Mouse (Mus musculus) C2C12 (cell line): ENCODE measurements around the gene St3gal3. TPM values are rescaled to one million over a fixed set of nuclear protein-coding genes. Genes with fewer than 3 reads are reported as not detected.

ENCODE experiments used
- H3K27me3 ChIP-seq: one replicate; pipeline ENCODE4 v1.6.1; 2011; ENCODE audit not compliant: control insufficient read depth, insufficient read depth, insufficient read length
- H3K36me3 ChIP-seq: one replicate; pipeline ENCODE4 v1.6.1; 2011; ENCODE audit not compliant: control insufficient read depth, insufficient read depth
- H3K4me3 ChIP-seq: one replicate; pipeline ENCODE4 v1.5.1; 2011; ENCODE audit warnings: mild to moderate bottlenecking, control low read depth; ENCODE audit not compliant: poor library complexity, insufficient read depth, severe bottlenecking
- H3K79me2 ChIP-seq: one replicate; pipeline ENCODE4 v1.6.1; 2011; ENCODE audit not compliant: control insufficient read depth, insufficient read depth
- H3K79me3 ChIP-seq: one replicate; pipeline ENCODE4 v1.6.1; 2011; ENCODE audit warnings: low read depth, control low read depth
- H3ac ChIP-seq: one replicate; pipeline ENCODE3; 2011; ENCODE audit warnings: low read depth; ENCODE audit not compliant: control insufficient read depth, insufficient read length
- CEBPB ChIP-seq: IDR thresholded peaks from one replicate; pipeline ENCODE4 v1.6.1; 2011; ENCODE audit warnings: low read depth, mild to moderate bottlenecking, control low read depth, moderate library complexity
- CTCF ChIP-seq: IDR thresholded peaks from one replicate; pipeline ENCODE4 v1.5.1; 2011; ENCODE audit not compliant: control insufficient read depth, insufficient read depth, insufficient read length
- FOSL1 ChIP-seq: IDR thresholded peaks from one replicate; pipeline ENCODE4 v1.8.0; 2011; ENCODE audit warnings: mild to moderate bottlenecking, low read length; ENCODE audit not compliant: poor library complexity, insufficient read depth, severe bottlenecking
- MAX ChIP-seq: IDR thresholded peaks from one replicate; pipeline ENCODE4 v1.6.1; 2011; ENCODE audit warnings: mild to moderate bottlenecking, control low read depth
- MYOD1 ChIP-seq: IDR thresholded peaks from one replicate; pipeline ENCODE4 v1.6.1; 2011; ENCODE audit warnings: low read depth; ENCODE audit not compliant: control insufficient read depth, insufficient read length
- MYOG ChIP-seq: IDR thresholded peaks from one replicate; pipeline ENCODE4 v1.6.1; 2011; ENCODE audit not compliant: control insufficient read depth, insufficient read length; ENCODE audit errors: extremely low read depth
- USF1 ChIP-seq: IDR thresholded peaks from one replicate; pipeline ENCODE4 v1.6.1; 2011; ENCODE audit warnings: low read depth, mild to moderate bottlenecking, control low read depth, moderate library complexity
- polyA plus RNA-seq: library from polyadenylated mRNA; unstranded; fragments of >200 nt; fragmentation: generic; extraction: Trizol; gene quantifications from one replicate; pipeline ENCODE4 v1.2.1, GENCODE M21; 2012; ENCODE audit warnings: missing spikeins

The St3gal3 gene
- polyA plus RNA-seq, 1 experiment, result 20.4 TPM

- no peak for TF ChIP-seq MYOG
- Histone ChIP-seq H3K79me3 (no peaks in the 10 kb centered on the region), H3K79me2 (no peaks in the 10 kb centered on the region), H3K36me3 (no peaks in the 10 kb centered on the region), H3K4me3 (no peak overlapping the region), H3K27me3 (no peaks in the 10 kb centered on the region), H3ac (no peak overlapping the region)
Measured at GRCm38 (mm10) chr4:118075343-118075742, 59.4 kb downstream of the St3gal3 start.

- no peaks in the 10 kb centered on the region for H3K79me2 ChIP-seq
- no peaks in the 10 kb centered on the region for H3K27me3 ChIP-seq
- H3K79me3 ChIP-seq, result no peaks in the 10 kb centered on the region
- TF ChIP-seq MYOD1 (no peak), MAX (no peak), CEBPB (no peak), USF1 (no peak), CTCF (no peak), FOSL1 (no peak), MYOG (no peak)
- no peak overlapping the region for H3K4me3 ChIP-seq
- H3K36me3 ChIP-seq, result no peaks in the 10 kb centered on the region
- no peak overlapping the region for H3ac ChIP-seq
Measured at GRCm38 (mm10) chr4:118074236-118074635, 60.5 kb downstream of the St3gal3 start.

- TF ChIP-seq USF1, result no peak
- no peak for TF ChIP-seq MYOG
- no peak for TF ChIP-seq MAX
- TF ChIP-seq CEBPB, result no peak
- no peak for TF ChIP-seq MYOD1
- TF ChIP-seq CTCF, result no peak
- no peak for TF ChIP-seq FOSL1
Measured at GRCm38 (mm10) chr4:118073128-118073527, 61.6 kb downstream of the St3gal3 start.

GRCm38 (mm10) chr4:118071891-118072290 lies 62.8 kb downstream of the St3gal3 start:
- Histone ChIP-seq H3K36me3 (no peaks in the 10 kb centered on the region), H3K79me2 (no peaks in the 10 kb centered on the region), H3K27me3 (no peaks in the 10 kb centered on the region), H3K79me3 (no peaks in the 10 kb centered on the region), H3K4me3 (no peak overlapping the region), H3ac (no peak overlapping the region)
- TF ChIP-seq MYOD1 (no peak), MAX (no peak), CEBPB (no peak), FOSL1 (no peak), USF1 (no peak), CTCF (no peak), MYOG (no peak)

More at GRCm38 (mm10) chr4:118073128-118073527, 61.6 kb downstream of the St3gal3 start:
- Histone ChIP-seq H3K79me3 (no peaks in the 10 kb centered on the region), H3K4me3 (no peak overlapping the region), H3K36me3 (no peaks in the 10 kb centered on the region), H3ac (no peak overlapping the region), H3K27me3 (no peaks in the 10 kb centered on the region), H3K79me2 (no peaks in the 10 kb centered on the region)

- no peak for TF ChIP-seq MYOG
- peak; percentile 87 for TF ChIP-seq CEBPB
- TF ChIP-seq MYOD1, result no peak
- peak; percentile 24 for TF ChIP-seq CTCF
- peak; percentile 26 for TF ChIP-seq MAX
- no peak for TF ChIP-seq USF1
- TF ChIP-seq FOSL1, result peak; percentile 31
- no peak overlapping the region for H3ac ChIP-seq
- no peaks in the 10 kb centered on the region for H3K36me3 ChIP-seq
- H3K27me3 ChIP-seq, result no peaks in the 10 kb centered on the region
- no peaks in the 10 kb centered on the region for H3K79me2 ChIP-seq
- H3K4me3 ChIP-seq, result no peak overlapping the region
- H3K79me3 ChIP-seq, result no peaks in the 10 kb centered on the region
Measured at GRCm38 (mm10) chr4:118070255-118071234, 64.2 kb downstream of the St3gal3 start.
